Mouse (Mus musculus): ENCODE data around the gene D330045A20Rik. TPM values are rescaled to one million over a fixed set of nuclear protein-coding genes. Genes with fewer than 3 reads are reported as not detected.
"Not testable (repeated sequence)": the region's sequence is repeated elsewhere in the genome, so short reads cannot be mapped to it uniquely, and the experiment has no call there.

The D330045A20Rik gene
- total RNA-seq, 2 experiments from 2014 or later, result 0.26 to 0.59 TPM

DNA sequence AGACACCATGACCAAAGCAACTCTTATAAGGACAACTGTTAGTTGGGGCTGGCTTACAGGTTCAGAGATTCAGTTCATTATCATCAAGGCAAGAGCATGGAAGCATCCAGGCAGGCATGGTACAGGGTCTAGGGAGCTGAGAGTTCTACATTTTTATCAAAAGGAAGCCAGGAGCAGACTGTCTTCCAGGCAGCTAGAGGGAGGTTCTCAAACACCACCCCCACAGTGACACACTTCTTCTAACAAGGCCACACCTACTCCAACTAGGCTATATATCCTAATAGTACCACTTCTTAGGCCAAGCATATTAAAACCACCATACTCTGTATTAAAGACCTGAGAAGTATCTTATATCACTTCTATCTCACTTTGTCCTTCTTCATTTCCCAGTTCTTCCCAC, 49.5 kb downstream of the D330045A20Rik start:
- intact Hi-C loops (cut with DNase I), result no loop called here
- H3K27ac ChIP-seq, result no peak overlapping the region
- TF ChIP-seq CTCF (IDR thresholded peaks at IDR 0.05), result no peak
- no peak for DNase-seq (ENCODE audit: extremely low spot score in 1 of 2, low spot score in 2 of 2)
- H3K4me3 ChIP-seq, result no peak overlapping the region

DNA sequence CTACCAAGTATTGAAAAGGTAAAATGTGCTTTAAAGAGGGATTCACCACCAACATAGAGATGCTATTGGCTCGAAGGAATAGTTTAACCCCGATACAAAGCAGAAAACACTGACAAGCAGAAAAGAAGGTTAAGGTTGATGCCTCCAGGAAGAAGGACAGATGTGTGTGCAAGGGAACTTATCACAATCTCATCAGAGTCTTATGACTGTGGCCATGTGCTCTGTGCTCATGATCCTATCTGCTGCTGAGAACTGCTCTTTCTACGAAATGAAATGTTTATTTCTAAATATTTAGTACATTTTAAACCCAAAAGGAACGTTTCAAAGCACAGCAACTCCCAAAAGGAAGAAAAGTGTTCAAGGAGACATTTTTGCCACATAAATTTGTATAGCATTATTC, 52.1 kb downstream of the D330045A20Rik start:
- intact Hi-C loops (cut with DNase I), result no loop called here
- no peak overlapping the region for H3K27ac ChIP-seq
- H3K4me3 ChIP-seq, result no peak overlapping the region
- no peak for TF ChIP-seq CTCF (IDR thresholded peaks at IDR 0.05)
- DNase-seq (ENCODE audit: extremely low spot score in 1 of 2, low spot score in 2 of 2), result no peak

DNA sequence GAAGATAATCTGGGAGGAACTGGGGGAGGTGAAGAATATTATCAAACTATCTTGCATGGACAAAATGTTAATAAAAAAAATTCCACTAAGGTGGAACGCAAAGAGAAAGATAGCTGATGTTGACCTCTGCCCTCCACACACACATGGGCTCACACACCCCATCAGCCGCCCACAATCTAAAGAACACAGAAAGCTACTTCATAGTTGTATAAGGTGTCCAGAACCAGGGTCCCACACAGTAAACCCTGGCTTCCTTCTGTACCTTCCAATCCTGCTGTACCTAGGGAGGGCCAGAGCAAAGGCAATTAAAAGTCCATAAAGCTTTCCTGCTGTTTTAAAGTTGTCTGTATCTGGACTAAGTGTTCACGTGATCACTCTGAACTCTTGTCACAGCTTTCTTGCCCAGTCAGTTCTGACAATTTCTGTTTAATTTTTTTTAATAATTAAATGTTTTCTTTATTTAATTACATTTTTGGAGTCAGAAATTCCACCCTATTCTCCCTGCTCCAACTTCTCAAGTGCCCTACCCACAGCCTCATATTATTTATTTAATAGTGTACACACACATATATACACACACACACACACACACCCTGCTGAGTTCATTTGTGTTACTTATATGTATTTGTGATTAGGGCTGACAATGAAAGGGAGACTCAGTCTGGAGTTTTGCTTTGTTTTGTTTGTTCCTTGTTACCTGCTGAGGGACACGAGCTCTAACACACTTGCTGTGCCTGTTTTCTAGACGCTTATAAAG, 57.7 kb downstream of the D330045A20Rik start:
- no peak for DNase-seq (ENCODE audit: extremely low spot score in 1 of 2, low spot score in 2 of 2)
- Histone ChIP-seq H3K27ac (no peak overlapping the region), H3K4me3 (no peak overlapping the region)
- no peak for TF ChIP-seq CTCF (IDR thresholded peaks at IDR 0.05)
- intact Hi-C loops (cut with DNase I), result no loop called here

DNA sequence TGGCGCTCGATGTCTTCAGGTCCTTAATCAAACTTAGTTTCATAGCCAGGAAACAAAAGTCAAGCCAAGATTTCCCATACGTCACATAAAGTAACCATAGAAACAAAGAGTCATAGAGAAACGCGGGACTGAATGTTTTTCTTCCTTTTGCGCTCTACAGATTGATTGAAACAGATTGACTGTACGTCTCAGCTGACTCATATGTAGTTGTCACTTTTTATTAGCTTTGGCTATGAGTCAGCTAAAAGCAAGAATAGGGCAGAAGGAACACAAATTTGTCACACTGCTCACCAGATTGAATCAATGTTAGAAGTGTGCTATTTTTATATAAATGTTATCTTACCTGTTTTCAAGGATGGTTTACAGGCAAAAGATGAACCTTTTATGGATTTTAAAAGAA, 63.6 kb downstream of the D330045A20Rik start:
- no peak overlapping the region for H3K4me3 ChIP-seq
- intact Hi-C loops (cut with DNase I), result no loop called here
- no peak for TF ChIP-seq CTCF (IDR thresholded peaks at IDR 0.05)
- DNase-seq (ENCODE audit: extremely low spot score in 1 of 2, low spot score in 2 of 2), result no peak
- H3K27ac ChIP-seq, result no peak overlapping the region

GRCm38 (mm10) chrX:139550456-139550855, 70.3 kb downstream of the D330045A20Rik start:
- TF ChIP-seq CTCF (IDR thresholded peaks at IDR 0.05), result no peak
- DNase-seq (ENCODE audit: extremely low spot score in 1 of 2, low spot score in 2 of 2), result no peak
- H3K4me3 ChIP-seq, result no peak overlapping the region
- no peak overlapping the region for H3K27ac ChIP-seq
- intact Hi-C loops (cut with DNase I), result no loop called here

- intact Hi-C loops (cut with DNase I), result no loop called here
- Histone ChIP-seq H3K4me3 (no peak overlapping the region), H3K27ac (no peak overlapping the region)
- TF ChIP-seq CTCF (IDR thresholded peaks at IDR 0.05), result no peak
- DNase-seq (ENCODE audit: extremely low spot score in 1 of 2, low spot score in 2 of 2), result no peak
Measured at GRCm38 (mm10) chrX:139552090-139552489, 71.9 kb downstream of the D330045A20Rik start.

- intact Hi-C loops (cut with DNase I), result no loop called here
Measured at GRCm38 (mm10) chrX:139562255-139562924, 82.2 kb downstream of the D330045A20Rik start.

DNA sequence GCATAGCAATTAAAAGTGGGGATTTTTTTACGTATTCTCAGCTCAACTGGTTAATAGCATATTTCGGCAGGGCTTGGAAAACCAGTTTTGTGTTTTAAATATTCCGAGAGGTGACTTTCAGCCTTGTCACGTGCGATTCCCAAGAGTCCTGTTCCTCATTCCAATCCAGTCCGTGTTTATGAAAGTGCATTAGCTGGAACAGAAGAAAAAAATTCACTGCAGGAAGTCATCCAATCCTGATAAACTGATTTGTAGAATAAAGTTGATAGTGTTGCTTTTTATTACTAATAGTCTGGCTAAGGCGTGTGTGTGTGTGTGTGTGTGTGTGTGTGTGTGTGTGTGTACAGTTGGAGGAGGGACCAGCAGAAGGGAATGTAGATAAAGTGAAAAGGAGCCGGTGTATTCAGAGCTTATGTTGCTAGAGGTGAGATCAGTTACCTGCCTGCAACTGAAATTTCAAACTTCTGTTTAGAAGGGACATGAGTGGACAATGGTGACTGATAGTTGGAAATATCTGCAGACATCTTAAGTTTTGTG, 82.8 kb downstream of the D330045A20Rik start, which contains the start of gene Rnf128:
Rnf128 (plus strand) TSS at position 392 of the 537 bp plus-strand sequence.
- Histone ChIP-seq H3K4me3 (no peak within 1 kb of the TSS), H3K27ac (no peak within 1 kb of the TSS)
- intact Hi-C loops (cut with DNase I), result no loop called here
- DNase-seq (ENCODE audit: extremely low spot score in 1 of 2, low spot score in 2 of 2), result no peak
- no peak for TF ChIP-seq CTCF (IDR thresholded peaks at IDR 0.05)

More at GRCm38 (mm10) chrX:139562255-139562924, 82.2 kb downstream of the D330045A20Rik start:
- no peak overlapping the region for H3K4me3 ChIP-seq
- H3K27ac ChIP-seq, result no peak overlapping the region
- DNase-seq (ENCODE audit: extremely low spot score in 1 of 2, low spot score in 2 of 2), result no peak
- no peak for TF ChIP-seq CTCF (IDR thresholded peaks at IDR 0.05)

GRCm38 (mm10) chrX:139570054-139570453, 89.9 kb downstream of the D330045A20Rik start:
- no peak for DNase-seq (ENCODE audit: extremely low spot score in 1 of 2, low spot score in 2 of 2)
- Histone ChIP-seq H3K4me3 (no peak overlapping the region), H3K27ac (no peak overlapping the region)
- intact Hi-C loops (cut with DNase I), result no loop called here
- TF ChIP-seq CTCF (IDR thresholded peaks at IDR 0.05), result no peak

DNA sequence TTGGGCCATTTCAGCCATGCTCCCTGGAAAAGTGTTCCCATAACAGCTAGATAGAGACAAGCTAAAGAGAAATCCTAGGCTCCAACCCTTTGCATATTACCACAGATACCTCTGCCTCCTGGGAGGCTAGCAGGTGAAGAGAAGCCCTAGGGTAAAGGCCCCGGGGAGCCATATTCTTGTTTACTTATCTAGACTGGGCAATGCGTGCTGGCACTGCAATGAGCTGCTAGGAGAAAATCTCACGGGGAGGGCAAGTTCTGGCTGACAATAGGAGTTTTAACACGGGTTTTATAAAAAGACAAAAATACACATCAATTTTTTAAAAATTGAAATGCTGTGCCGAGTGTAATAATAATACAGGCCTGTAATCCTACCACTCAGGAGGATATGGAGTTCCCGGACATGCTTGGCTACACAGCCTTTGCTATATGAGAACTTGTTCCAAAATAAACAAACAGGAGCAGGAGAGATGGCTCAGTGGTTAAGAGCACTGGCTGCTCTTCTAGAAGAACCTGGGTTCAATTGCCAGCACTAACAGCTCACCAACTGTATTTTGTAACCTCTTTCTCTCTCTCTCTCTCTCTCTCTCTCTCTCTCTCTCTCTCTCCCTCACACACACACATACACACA, 98.6 kb downstream of the D330045A20Rik start:
- no peak for DNase-seq (ENCODE audit: extremely low spot score in 1 of 2, low spot score in 2 of 2)
- intact Hi-C loops (cut with DNase I), result no loop called here
- no peak overlapping the region for H3K4me3 ChIP-seq
- TF ChIP-seq CTCF (IDR thresholded peaks at IDR 0.05), result no peak
- no peak overlapping the region for H3K27ac ChIP-seq

DNA sequence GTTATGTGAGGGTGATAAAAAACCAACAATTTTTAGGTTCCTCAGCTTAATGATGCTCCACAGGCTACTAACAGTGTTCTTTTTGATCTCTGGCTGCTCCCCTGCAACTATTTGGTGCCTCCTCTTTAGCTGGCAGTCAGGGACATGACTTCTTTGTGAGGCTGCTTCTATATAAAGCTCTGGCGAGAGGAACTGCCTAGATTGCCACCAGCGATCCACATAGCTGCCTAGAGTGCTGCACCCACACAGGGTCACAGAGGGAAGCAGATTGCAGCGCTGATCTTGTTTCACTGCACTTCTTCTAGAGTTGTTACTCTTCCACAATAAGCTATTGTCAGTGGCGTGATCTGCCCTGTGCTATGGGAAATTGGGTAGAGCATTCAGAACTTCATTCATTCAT, 103.4 kb downstream of the D330045A20Rik start:
- intact Hi-C loops (cut with DNase I), result no loop called here

DNA sequence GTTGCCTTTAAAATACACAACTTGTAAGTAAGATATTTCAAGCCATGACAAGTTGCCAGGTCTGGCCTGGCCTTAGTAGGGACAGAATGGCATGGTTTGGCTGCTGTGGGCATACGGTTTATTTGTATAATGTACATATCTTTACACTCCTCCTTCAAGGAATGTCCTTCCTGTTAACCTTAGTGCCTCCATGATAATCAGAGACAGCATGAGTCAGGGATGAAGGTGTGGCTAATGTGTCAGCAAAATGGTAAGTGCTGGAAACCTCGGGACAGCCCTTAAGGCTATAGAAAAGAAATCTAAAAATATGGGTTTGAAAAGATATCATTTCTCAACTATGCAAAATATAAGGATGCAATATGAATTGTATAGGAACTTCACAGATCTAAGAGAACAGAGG, 106.5 kb downstream of the D330045A20Rik start:
- H3K27ac ChIP-seq; H3K4me3 ChIP-seq; intact Hi-C loops (cut with DNase I); DNase-seq (ENCODE audit: extremely low spot score in 1 of 2, low spot score in 2 of 2): not testable (repeated sequence)

More for the DNA sequence above, 103.4 kb downstream of the D330045A20Rik start:
- Histone ChIP-seq H3K27ac (no peak overlapping the region), H3K4me3 (no peak overlapping the region)
- TF ChIP-seq CTCF (IDR thresholded peaks at IDR 0.05), result no peak
- no peak for DNase-seq (ENCODE audit: extremely low spot score in 1 of 2, low spot score in 2 of 2)
